Comparison of ENCODE assay signal across 32 mouse cellular contexts in genomic region chr13:111643636-111644035, GRCm38 (mm10). TPM values are rescaled to one million over a fixed set of nuclear protein-coding genes. Genes with fewer than 3 reads are reported as not detected.
"Had no signal": no experiment of that assay in that cellular context is flagged by ENCODE, and none has a peak within 500 bp of the region (broad histone marks: within the 10 kb centered on the region; RNA-seq: fewer than 3 reads in every experiment).

No protein-coding gene starts in this region.

- H3K36me3 ChIP-seq: embryonic facial prominence, embryonic 10.5 days; embryonic facial prominence, embryonic 12.5 days; embryonic facial prominence, embryonic 13.5 days; embryonic facial prominence, embryonic 15.5 days; forebrain, embryonic 10.5 days; forebrain, embryonic 12.5 days; forebrain, embryonic 15.5 days; heart, embryonic 10.5 days had no signal

- H3K4me3 ChIP-seq: embryonic facial prominence, embryonic 10.5 days; embryonic facial prominence, embryonic 12.5 days; embryonic facial prominence, embryonic 13.5 days; embryonic facial prominence, embryonic 15.5 days; erythroblast, embryonic 14.5 days; forebrain, embryonic 10.5 days; forebrain, embryonic 12.5 days; forebrain, embryonic 15.5 days; gastrocnemius, adult 2 months; heart, adult 2 months; heart, embryonic 10.5 days had no signal

- H3K9me3 ChIP-seq: embryonic facial prominence, embryonic 10.5 days; embryonic facial prominence, embryonic 12.5 days; embryonic facial prominence, embryonic 13.5 days; embryonic facial prominence, embryonic 15.5 days; forebrain, embryonic 10.5 days; forebrain, embryonic 12.5 days; forebrain, embryonic 15.5 days; heart, embryonic 10.5 days had no signal

- H3K4me1 ChIP-seq: embryonic facial prominence, embryonic 10.5 days; embryonic facial prominence, embryonic 12.5 days; embryonic facial prominence, embryonic 13.5 days; embryonic facial prominence, embryonic 15.5 days; forebrain, embryonic 10.5 days; forebrain, embryonic 12.5 days; forebrain, embryonic 15.5 days; heart, embryonic 10.5 days had no signal

- H3K9ac ChIP-seq: embryonic facial prominence, embryonic 12.5 days; embryonic facial prominence, embryonic 13.5 days; embryonic facial prominence, embryonic 15.5 days; forebrain, embryonic 12.5 days; forebrain, embryonic 15.5 days; forebrain, postnatal 0 days had no signal

- ATAC-seq: forebrain, embryonic 14.5 days; forebrain, embryonic 15.5 days; forebrain, embryonic 16.5 days; forebrain, postnatal 0 days had no signal

- H3K27me3 ChIP-seq: embryonic facial prominence, embryonic 12.5 days; embryonic facial prominence, embryonic 13.5 days; embryonic facial prominence, embryonic 15.5 days; forebrain, embryonic 12.5 days; forebrain, embryonic 15.5 days had no signal

- H3K27ac ChIP-seq: embryonic facial prominence, embryonic 10.5 days; embryonic facial prominence, embryonic 12.5 days; embryonic facial prominence, embryonic 13.5 days; embryonic facial prominence, embryonic 15.5 days; forebrain, embryonic 10.5 days; forebrain, embryonic 12.5 days; forebrain, embryonic 15.5 days; gastrocnemius, adult 2 months; heart, adult 2 months; heart, embryonic 10.5 days had no signal

- H3K4me2 ChIP-seq: embryonic facial prominence, embryonic 12.5 days; embryonic facial prominence, embryonic 13.5 days; embryonic facial prominence, embryonic 15.5 days; forebrain, embryonic 12.5 days; forebrain, embryonic 15.5 days had no signal

- DNase-seq: cerebellum, adult 9-10 months; cerebellum, adult 9-11 months; cerebellum, postnatal 10 days; cerebellum, postnatal 14 days; cerebellum, postnatal 25 days; cerebellum, postnatal 36 days; embryo, embryonic 11 days; forebrain, postnatal 0 days; gastrocnemius, adult 2 months; gastrocnemius, postnatal 10 days; gastrocnemius, postnatal 14 days; gastrocnemius, postnatal 25 days; gastrocnemius, postnatal 36 days; heart, adult 11 months; heart, adult 18-20 months; heart, adult 2 months had no signal

RNA-seq across cellular contexts. Expression of gene Gm10198, which starts 51.1 kb away (rescaled TPM):
- polyA plus RNA-seq: cortical plate, adult 2 months; embryonic facial prominence, embryonic 10.5 days; embryonic facial prominence, embryonic 11.5 days; embryonic facial prominence, embryonic 12.5 days; embryonic facial prominence, embryonic 13.5 days; embryonic facial prominence, embryonic 14.5 days; embryonic facial prominence, embryonic 15.5 days; erythroblast, embryonic 14.5 days; forebrain, embryonic 10.5 days; forebrain, embryonic 12.5 days; forebrain, embryonic 14.5 days; forebrain, embryonic 15.5 days; forebrain, embryonic 16.5 days; forebrain, postnatal 0 days; frontal cortex, adult 2 months; gonadal fat pad, adult 2 months; heart, adult 2 months; heart, embryonic 10.5 days had no signal
